Mouse (Mus musculus): ENCODE data around the gene Col23a1. TPM values are rescaled to one million over a fixed set of nuclear protein-coding genes. Genes with fewer than 3 reads are reported as not detected.
A peak's percentile ranks its signal among the peaks of the same experiment; 100 is the strongest.

Gene Col23a1
- polyA plus RNA-seq, 1 experiment from 2014 or later: 17.5 TPM

DNA sequence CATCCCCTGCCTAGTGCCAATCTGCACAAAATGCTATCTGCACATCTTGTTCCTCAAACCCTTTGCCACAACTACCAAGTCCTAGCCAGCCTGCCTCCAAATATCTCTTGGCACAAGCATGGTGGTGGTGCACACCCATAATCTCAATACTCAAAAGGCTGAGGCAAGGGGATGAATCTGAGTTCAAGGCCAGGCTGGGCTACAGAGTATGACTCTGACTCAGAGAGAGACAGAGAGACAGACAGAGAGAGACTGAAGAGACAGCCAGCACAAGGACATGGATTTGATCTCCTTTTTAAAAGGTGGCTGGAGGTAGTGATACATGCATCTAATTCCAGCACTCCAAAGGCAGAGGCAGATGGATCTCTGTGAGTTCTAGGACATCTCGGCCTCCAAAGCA lies 273.6 kb downstream of the Col23a1 start:
- Histone ChIP-seq H3K4me3 (ENCODE audit: low read depth, low read length) (no peak overlapping the region), H3K9me3 (replicated peaks; ENCODE audit: control insufficient read depth, low read length) (no peaks in the 10 kb centered on the region), H3K27me3 (ENCODE audit: control insufficient read depth, insufficient read depth, low read length) (no peaks in the 10 kb centered on the region), H3K27ac (replicated peaks; ENCODE audit: low read depth, low read length) (no peak overlapping the region), H3K9ac (replicated peaks; ENCODE audit: low read length) (no peak overlapping the region), H3K4me2 (ENCODE audit: low read depth, low read length) (no peak overlapping the region), H3K36me3 (replicated peaks; ENCODE audit: control insufficient read depth, insufficient read depth, low read depth, low read length) (no peaks in the 10 kb centered on the region), H3K4me1 (ENCODE audit: control insufficient read depth, insufficient read depth, low read length) (no peaks in the 10 kb centered on the region)
- no peak for DNase-seq (ENCODE audit: low spot score)
- 85% methylated on average over 1 of the region's 1 CpGs for WGBS
- no peak for ATAC-seq (replicated peaks; ENCODE audit: insufficient number of reproducible peaks, low FRiP score, low TSS enrichment, low read depth)

DNA sequence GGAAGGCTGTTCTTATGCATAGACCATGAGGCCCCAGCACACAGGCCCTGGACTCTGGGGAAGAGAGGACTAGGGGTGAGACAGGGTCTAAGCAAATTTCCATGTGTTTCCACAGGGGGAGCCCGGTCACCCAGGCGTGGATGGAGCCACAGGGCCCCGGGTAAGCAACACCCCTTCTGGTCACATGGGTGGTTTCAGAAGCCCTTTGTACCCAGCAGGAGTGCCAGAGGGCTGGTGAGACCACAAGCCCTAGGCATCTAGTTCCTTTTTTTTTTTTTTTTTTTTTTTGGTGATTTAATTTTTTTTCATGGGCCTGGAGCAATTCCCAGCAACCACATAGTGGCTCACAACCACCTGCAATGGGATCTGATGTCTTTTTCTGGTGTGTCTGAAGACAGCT lies 275.3 kb downstream of the Col23a1 start:
- Histone ChIP-seq H3K36me3 (replicated peaks; ENCODE audit: control insufficient read depth, insufficient read depth, low read depth, low read length) (no peaks in the 10 kb centered on the region), H3K9me3 (replicated peaks; ENCODE audit: control insufficient read depth, low read length) (no peaks in the 10 kb centered on the region), H3K4me1 (ENCODE audit: control insufficient read depth, insufficient read depth, low read length) (no peaks in the 10 kb centered on the region), H3K27ac (replicated peaks; ENCODE audit: low read depth, low read length) (no peak overlapping the region), H3K9ac (replicated peaks; ENCODE audit: low read length) (no peak overlapping the region), H3K27me3 (ENCODE audit: control insufficient read depth, insufficient read depth, low read length) (no peaks in the 10 kb centered on the region), H3K4me3 (ENCODE audit: low read depth, low read length) (no peak overlapping the region), H3K4me2 (ENCODE audit: low read depth, low read length) (no peak overlapping the region)
- ATAC-seq (replicated peaks; ENCODE audit: insufficient number of reproducible peaks, low FRiP score, low TSS enrichment, low read depth) (no peak), DNase-seq (ENCODE audit: low spot score) (no peak)
- WGBS: 32% methylated on average over 3 of the region's 3 CpGs

- ATAC-seq (replicated peaks; ENCODE audit: insufficient number of reproducible peaks, low FRiP score, low TSS enrichment, low read depth) (no peak), DNase-seq (ENCODE audit: low spot score) (no peak)
- H3K4me3 ChIP-seq (ENCODE audit: low read depth, low read length): no peak overlapping the region
- H3K27ac ChIP-seq (replicated peaks; ENCODE audit: low read depth, low read length): no peak overlapping the region
- 88% methylated on average over 6 of the region's 6 CpGs for WGBS
- H3K9ac ChIP-seq (replicated peaks; ENCODE audit: low read length): no peak overlapping the region
- H3K36me3 ChIP-seq (replicated peaks; ENCODE audit: control insufficient read depth, insufficient read depth, low read depth, low read length): no peaks in the 10 kb centered on the region
- no peaks in the 10 kb centered on the region for H3K4me1 ChIP-seq (ENCODE audit: control insufficient read depth, insufficient read depth, low read length)
- H3K9me3 ChIP-seq (replicated peaks; ENCODE audit: control insufficient read depth, low read length): no peaks in the 10 kb centered on the region
- H3K27me3 ChIP-seq (ENCODE audit: control insufficient read depth, insufficient read depth, low read length): no peaks in the 10 kb centered on the region
- no peak overlapping the region for H3K4me2 ChIP-seq (ENCODE audit: low read depth, low read length)
Measured at GRCm38 (mm10) chr11:51565951-51566350, 276.2 kb downstream of the Col23a1 start.

DNA sequence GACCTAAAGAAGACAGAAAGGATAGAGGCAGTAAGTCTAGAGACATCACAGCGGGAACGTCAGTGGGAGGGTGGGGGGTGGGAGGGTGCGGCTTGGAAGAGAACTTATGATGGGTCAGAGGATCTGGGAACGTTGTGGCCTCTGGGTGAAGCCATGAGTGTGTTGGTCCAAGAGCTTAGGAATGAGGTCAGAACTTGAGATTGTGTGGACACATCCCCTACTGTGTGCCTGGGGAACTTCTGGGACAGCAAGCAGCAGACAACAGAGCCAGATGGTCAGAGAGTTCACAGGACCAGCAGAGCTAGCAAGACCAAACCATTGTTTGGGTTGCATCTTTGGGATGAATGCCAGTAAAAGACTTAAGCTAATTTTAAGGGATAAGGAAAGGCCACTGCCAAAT lies 279.1 kb downstream of the Col23a1 start:
- Histone ChIP-seq H3K9ac (replicated peaks; ENCODE audit: low read length) (no peak overlapping the region), H3K27ac (replicated peaks; ENCODE audit: low read depth, low read length) (no peak overlapping the region), H3K9me3 (replicated peaks; ENCODE audit: control insufficient read depth, low read length) (no peaks in the 10 kb centered on the region), H3K4me1 (ENCODE audit: control insufficient read depth, insufficient read depth, low read length) (no peaks in the 10 kb centered on the region), H3K4me3 (ENCODE audit: low read depth, low read length) (no peak overlapping the region), H3K36me3 (replicated peaks; ENCODE audit: control insufficient read depth, insufficient read depth, low read depth, low read length) (no peaks in the 10 kb centered on the region), H3K4me2 (ENCODE audit: low read depth, low read length) (no peak overlapping the region), H3K27me3 (ENCODE audit: control insufficient read depth, insufficient read depth, low read length) (no peaks in the 10 kb centered on the region)
- DNase-seq (ENCODE audit: low spot score) (no peak), ATAC-seq (replicated peaks; ENCODE audit: insufficient number of reproducible peaks, low FRiP score, low TSS enrichment, low read depth) (no peak)
- WGBS: 91% methylated on average over 4 of the region's 4 CpGs

GRCm38 (mm10) chr11:51576454-51576853 lies 286.7 kb downstream of the Col23a1 start:
- no peak overlapping the region for H3K4me2 ChIP-seq (ENCODE audit: low read depth, low read length)
- H3K9me3 ChIP-seq (replicated peaks; ENCODE audit: control insufficient read depth, low read length): no peaks in the 10 kb centered on the region
- no peak for DNase-seq (ENCODE audit: low spot score)
- H3K27ac ChIP-seq (replicated peaks; ENCODE audit: low read depth, low read length): no peak overlapping the region
- no peaks in the 10 kb centered on the region for H3K27me3 ChIP-seq (ENCODE audit: control insufficient read depth, insufficient read depth, low read length)
- no peak overlapping the region for H3K9ac ChIP-seq (replicated peaks; ENCODE audit: low read length)
- WGBS: 85% methylated on average over 4 of the region's 4 CpGs
- no peaks in the 10 kb centered on the region for H3K4me1 ChIP-seq (ENCODE audit: control insufficient read depth, insufficient read depth, low read length)
- no peak overlapping the region for H3K4me3 ChIP-seq (ENCODE audit: low read depth, low read length)
- no peak for ATAC-seq (replicated peaks; ENCODE audit: insufficient number of reproducible peaks, low FRiP score, low TSS enrichment, low read depth)
- H3K36me3 ChIP-seq (replicated peaks; ENCODE audit: control insufficient read depth, insufficient read depth, low read depth, low read length): no peaks in the 10 kb centered on the region

GRCm38 (mm10) chr11:51577587-51577986 lies 287.9 kb downstream of the Col23a1 start:
- ATAC-seq (replicated peaks; ENCODE audit: insufficient number of reproducible peaks, low FRiP score, low TSS enrichment, low read depth): no peak
- WGBS: 90% methylated on average over 7 of the region's 7 CpGs
- Histone ChIP-seq H3K4me2 (ENCODE audit: low read depth, low read length) (no peak overlapping the region), H3K4me1 (ENCODE audit: control insufficient read depth, insufficient read depth, low read length) (no peaks in the 10 kb centered on the region), H3K9ac (replicated peaks; ENCODE audit: low read length) (no peak overlapping the region), H3K4me3 (ENCODE audit: low read depth, low read length) (no peak overlapping the region), H3K27me3 (ENCODE audit: control insufficient read depth, insufficient read depth, low read length) (no peaks in the 10 kb centered on the region), H3K36me3 (replicated peaks; ENCODE audit: control insufficient read depth, insufficient read depth, low read depth, low read length) (no peaks in the 10 kb centered on the region), H3K9me3 (replicated peaks; ENCODE audit: control insufficient read depth, low read length) (no peaks in the 10 kb centered on the region), H3K27ac (replicated peaks; ENCODE audit: low read depth, low read length) (no peak overlapping the region)
- DNase-seq (ENCODE audit: low spot score): no peak

- H3K9ac ChIP-seq (replicated peaks; ENCODE audit: low read length): no peak overlapping the region
- 74% methylated on average over 4 of the region's 4 CpGs for WGBS
- H3K36me3 ChIP-seq (replicated peaks; ENCODE audit: control insufficient read depth, insufficient read depth, low read depth, low read length): no peaks in the 10 kb centered on the region
- ATAC-seq (replicated peaks; ENCODE audit: insufficient number of reproducible peaks, low FRiP score, low TSS enrichment, low read depth) (no peak), DNase-seq (ENCODE audit: low spot score) (no peak)
- H3K4me3 ChIP-seq (ENCODE audit: low read depth, low read length): no peak overlapping the region
- no peaks in the 10 kb centered on the region for H3K9me3 ChIP-seq (replicated peaks; ENCODE audit: control insufficient read depth, low read length)
- H3K27me3 ChIP-seq (ENCODE audit: control insufficient read depth, insufficient read depth, low read length): no peaks in the 10 kb centered on the region
- no peak overlapping the region for H3K27ac ChIP-seq (replicated peaks; ENCODE audit: low read depth, low read length)
- no peaks in the 10 kb centered on the region; the same call in 1 of the 2 replicates for H3K4me1 ChIP-seq (ENCODE audit: control insufficient read depth, insufficient read depth, low read length)
- H3K4me2 ChIP-seq (ENCODE audit: low read depth, low read length): no peak overlapping the region
Measured at GRCm38 (mm10) chr11:51579024-51579423, 289.3 kb downstream of the Col23a1 start.

GRCm38 (mm10) chr11:51582713-51583112 lies 293.0 kb downstream of the Col23a1 start:
- no peak overlapping the region for H3K4me2 ChIP-seq (ENCODE audit: low read depth, low read length)
- no peaks in the 10 kb centered on the region for H3K9me3 ChIP-seq (replicated peaks; ENCODE audit: control insufficient read depth, low read length)
- 14% methylated on average over 8 of the region's 8 CpGs for WGBS
- H3K9ac ChIP-seq (replicated peaks; ENCODE audit: low read length): no peak overlapping the region
- H3K4me1 ChIP-seq (ENCODE audit: control insufficient read depth, insufficient read depth, low read length): no peaks in the 10 kb centered on the region; the same call in 1 of the 2 replicates
- DNase-seq (ENCODE audit: low spot score) (peak; percentile 88), ATAC-seq (replicated peaks; ENCODE audit: insufficient number of reproducible peaks, low FRiP score, low TSS enrichment, low read depth) (no peak)
- peaks cover 2% of the 10 kb centered on the region; the same call in 1 of the 2 replicates for H3K36me3 ChIP-seq (replicated peaks; ENCODE audit: control insufficient read depth, insufficient read depth, low read depth, low read length)
- no peak overlapping the region for H3K4me3 ChIP-seq (ENCODE audit: low read depth, low read length)
- no peaks in the 10 kb centered on the region for H3K27me3 ChIP-seq (ENCODE audit: control insufficient read depth, insufficient read depth, low read length)
- H3K27ac ChIP-seq (replicated peaks; ENCODE audit: low read depth, low read length): no peak overlapping the region

Data from embryonic facial prominence, embryonic 11.5 days (tissue).